Mouse (Mus musculus) cerebellum, adult 2 months (tissue): Measurements from ENCODE around the gene Spib. TPM values are rescaled to one million over a fixed set of nuclear protein-coding genes. Genes with fewer than 3 reads are reported as not detected.
A peak's percentile ranks its signal among the peaks of the same experiment; 100 is the strongest.

ENCODE experiments used
- DNase-seq, 2 experiments: peaks; one replicate each; pipeline ENCODE4 v3.0.0; 2021
- H3K27ac ChIP-seq: fragments of 200-500 bp; 2 replicates; pipeline ENCODE4 v1.5.1; 2012; ENCODE audit warnings: low read length, control low read depth, inconsistent platforms; ENCODE audit not compliant: insufficient read depth
- H3K27me3 ChIP-seq: fragments of 200-500 bp; 2 replicates; pipeline ENCODE4 v1.6.1; 2012; ENCODE audit warnings: inconsistent platforms, mild to moderate bottlenecking, low read length, moderate library complexity; ENCODE audit not compliant: control insufficient read depth, insufficient read depth
- H3K4me1 ChIP-seq: fragments of 200-500 bp; 2 replicates; pipeline ENCODE4 v1.6.1; 2011; ENCODE audit warnings: low read length; ENCODE audit not compliant: control insufficient read depth, insufficient read depth
- H3K4me3 ChIP-seq: fragments of 200-500 bp; replicated peaks from 2 replicates; pipeline ENCODE3; 2011; ENCODE audit warnings: mild to moderate bottlenecking, low read depth, low read length, control low read depth; ENCODE audit not compliant: insufficient read depth
- CTCF ChIP-seq: fragments of 200-500 bp; IDR thresholded peaks from 2 replicates; pipeline ENCODE4 v1.5.1; 2011; ENCODE audit warnings: low read depth, mild to moderate bottlenecking, control low read depth, low read length, moderate library complexity, borderline replicate concordance; ENCODE audit not compliant: insufficient read depth
- POLR2A ChIP-seq: fragments of 200-500 bp; IDR thresholded peaks from 2 replicates; pipeline ENCODE4 v1.6.1; 2011; ENCODE audit warnings: low read length, control low read depth, borderline replicate concordance; ENCODE audit not compliant: insufficient read depth
- WGBS: fragments of 180-500 bp; shearing (Covaris S2); methylation state at CpG from one replicate; pipeline ENCODE4 v1.1.7; 2018; 5-methylcytosine and 5-hydroxymethylcytosine counted together
- polyA plus RNA-seq: library from polyadenylated mRNA; depleted of rRNA; stranded (reverse); fragments of >200 nt; gene quantifications from 2 replicates; pipeline ENCODE4 v1.2.3, GENCODE M21; 2012

Gene Spib
- polyA plus RNA-seq, 1 experiment: 0.16 TPM

- peak overlapping the region; percentile 14; the same call in 1 of the 2 replicates for H3K27ac ChIP-seq
- WGBS: 87% methylated on average over 27 of the region's 27 CpGs
- TF ChIP-seq CTCF (no peak), POLR2A (no peak)
These were observed 4.1 kb upstream of the Spib start for GRCm38 (mm10) chr7:44535657-44536589.

GRCm38 (mm10) chr7:44534656-44535441 is 3.0 kb upstream of the Spib start:
- 85% methylated on average over 19 of the region's 19 CpGs for WGBS
- H3K4me1 ChIP-seq: peaks cover 27% of the 10 kb centered on the region
- H3K27me3 ChIP-seq: no peaks in the 10 kb centered on the region
- no peak overlapping the region for H3K27ac ChIP-seq
- H3K4me3 ChIP-seq: no peak overlapping the region
- no peak for DNase-seq
- TF ChIP-seq CTCF (no peak), POLR2A (no peak)

More at GRCm38 (mm10) chr7:44535657-44536589, 4.1 kb upstream of the Spib start:
- H3K27me3 ChIP-seq: no peaks in the 10 kb centered on the region
- H3K4me3 ChIP-seq: no peak overlapping the region
- H3K4me1 ChIP-seq: peaks cover 27% of the 10 kb centered on the region
- no peak for DNase-seq

- Histone ChIP-seq H3K27me3 (no peaks in the 10 kb centered on the region), H3K4me3 (no peak overlapping the region), H3K27ac (no peak overlapping the region), H3K4me1 (peaks cover 27% of the 10 kb centered on the region)
- DNase-seq: no peak
- WGBS: 80% methylated on average over 13 of the region's 13 CpGs
- TF ChIP-seq CTCF (no peak), POLR2A (no peak)
These were observed 2.4 kb upstream of the Spib start for GRCm38 (mm10) chr7:44534242-44534641.

DNA sequence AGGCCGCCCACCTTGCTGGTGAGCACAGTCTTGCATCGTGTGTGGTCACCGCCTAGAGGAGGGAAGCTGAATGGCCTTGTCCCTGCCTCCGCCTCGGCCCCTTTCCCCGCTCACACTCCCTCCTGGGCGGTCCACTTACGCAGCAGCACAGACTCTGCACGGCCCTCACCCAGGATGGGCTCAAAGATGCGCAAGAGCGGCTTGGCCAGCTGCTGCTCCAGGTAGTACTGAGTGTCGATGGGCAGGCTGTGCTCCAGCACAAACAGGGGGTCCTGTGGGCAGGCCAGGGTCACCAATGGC is 1.8 kb upstream of the Spib start:
- no peak overlapping the region for H3K27ac ChIP-seq
- H3K27me3 ChIP-seq: no peaks in the 10 kb centered on the region
- no peak for DNase-seq
- no peak overlapping the region for H3K4me3 ChIP-seq
- no peak for TF ChIP-seq CTCF
- no peak for TF ChIP-seq POLR2A
- 78% methylated on average over 12 of the region's 12 CpGs for WGBS
- peaks cover 27% of the 10 kb centered on the region for H3K4me1 ChIP-seq

GRCm38 (mm10) chr7:44532918-44533745 is 1.3 kb upstream of the Spib start:
- Histone ChIP-seq H3K27me3 (no peaks in the 10 kb centered on the region), H3K4me1 (peaks cover 22% of the 10 kb centered on the region), H3K4me3 (no peak overlapping the region), H3K27ac (no peak overlapping the region)
- no peak for DNase-seq
- 85% methylated on average over 29 of the region's 29 CpGs for WGBS
- TF ChIP-seq CTCF (no peak), POLR2A (no peak)

DNA sequence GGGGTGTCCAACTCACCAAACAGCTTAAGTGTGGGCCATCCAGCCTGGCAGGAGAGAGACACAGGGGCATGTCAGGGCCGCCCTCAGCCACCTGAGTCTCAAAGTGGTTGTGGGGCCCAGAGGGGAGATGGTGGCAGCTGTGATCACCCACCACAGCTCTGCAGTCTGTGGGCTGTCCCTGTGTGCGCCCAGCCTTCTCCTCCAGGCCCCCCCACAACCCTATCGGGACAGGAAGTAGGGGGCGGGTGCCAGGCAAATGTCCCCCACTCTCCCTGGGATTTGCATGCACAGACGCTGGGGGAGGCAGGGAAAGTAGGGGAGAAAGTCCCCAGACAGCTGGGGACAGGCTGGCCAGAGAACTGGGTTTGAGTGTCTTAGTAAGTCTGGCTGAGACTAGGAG is 664 bp downstream of the Spib start:
- peaks cover 3% of the 10 kb centered on the region for H3K4me1 ChIP-seq
- TF ChIP-seq POLR2A: no peak
- TF ChIP-seq CTCF: no peak
- H3K27ac ChIP-seq: no peak overlapping the region
- DNase-seq: no peak
- H3K4me3 ChIP-seq: no peak overlapping the region
- 56% methylated on average over 5 of the region's 5 CpGs for WGBS
- H3K27me3 ChIP-seq: no peaks in the 10 kb centered on the region

DNA sequence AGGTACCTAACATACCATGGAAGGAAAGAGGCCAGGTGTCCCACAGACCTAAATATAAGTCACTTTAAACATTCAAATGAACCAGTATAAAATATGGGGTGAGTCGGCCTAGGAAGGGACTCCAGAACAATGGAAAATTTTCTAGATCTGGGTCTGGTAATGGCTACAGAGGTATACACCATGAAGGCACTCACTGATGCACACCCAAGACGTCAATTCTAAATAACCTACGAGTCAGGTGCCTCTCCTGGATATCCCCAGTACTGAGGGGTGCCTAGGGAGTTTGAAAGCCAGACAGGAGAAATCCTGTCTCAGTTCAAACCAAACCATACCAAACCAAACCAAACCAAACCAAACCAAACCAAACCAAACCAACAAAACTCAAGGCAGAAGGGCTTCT is 1.4 kb downstream of the Spib start:
- Histone ChIP-seq H3K4me1 (no peaks in the 10 kb centered on the region), H3K4me3 (no peak overlapping the region), H3K27ac (no peak overlapping the region), H3K27me3 (no peaks in the 10 kb centered on the region)
- TF ChIP-seq POLR2A (no peak), CTCF (no peak)
- WGBS: 84% methylated on average over 3 of the region's 3 CpGs
- DNase-seq: no peak
